Mouse (Mus musculus): ENCODE data around the gene Calml3. TPM values are rescaled to one million over a fixed set of nuclear protein-coding genes. Genes with fewer than 3 reads are reported as not detected.

Calml3 gene
- polyA plus RNA-seq, 1 experiment from 2014 or later, result 0.15 TPM

DNA sequence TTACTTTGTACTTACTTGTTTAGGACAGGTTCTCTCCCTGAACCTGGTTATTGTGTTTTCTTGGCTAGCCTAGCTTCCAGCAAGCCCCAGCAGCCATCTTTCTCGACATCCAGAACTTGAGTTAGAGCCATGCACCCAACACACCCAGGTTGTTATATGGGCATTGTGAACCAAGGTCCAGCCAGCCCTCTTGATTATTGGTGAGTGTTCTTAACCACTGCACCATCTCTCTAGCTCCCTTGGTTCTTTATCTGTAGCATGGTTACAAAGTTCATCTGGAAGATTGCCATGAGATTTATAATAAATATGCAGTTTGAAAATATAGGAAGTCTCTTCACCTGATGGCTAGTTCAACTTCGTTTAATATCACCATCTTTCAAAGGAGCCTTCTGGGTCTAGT, 20.5 kb downstream of the Calml3 start:
- ATAC-seq, result no peak
- POLR2A ChIA-PET, result interaction anchor here (1.8 kb wide), 1 partner anchor 16 kb away, joined by 4 read pairs; no protein-coding TSS in a partner anchor
- no peak for TF ChIP-seq CTCF (IDR thresholded peaks at IDR 0.05)

DNA sequence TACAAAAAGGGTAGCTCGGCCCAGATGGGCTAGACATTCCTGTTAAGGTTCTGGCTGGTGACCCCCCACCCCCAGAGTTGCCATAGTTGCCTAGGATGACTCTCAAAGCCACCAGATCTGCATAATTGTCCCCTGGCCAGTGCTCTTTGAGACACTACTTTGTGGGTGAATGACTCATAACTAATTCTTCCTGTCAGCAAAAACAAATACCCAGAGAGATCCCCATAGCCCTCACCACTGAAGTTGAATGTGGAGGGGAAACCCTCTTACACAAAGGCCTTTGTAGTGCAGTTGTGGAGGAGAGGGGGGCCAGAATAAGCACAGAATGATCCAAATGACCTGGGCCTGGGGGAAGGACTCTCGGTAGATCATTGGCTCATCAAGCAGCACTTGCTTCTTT, 21.6 kb downstream of the Calml3 start:
- ChIA-PET CTCF (interaction anchor here (1.5 to 2.6 kb wide), 2 partner anchors 11 to 116 kb away, joined by 8 to 13 read pairs; no protein-coding TSS in a partner anchor), POLR2A (interaction anchor here (1.8 kb wide), 1 partner anchor 15 kb away, joined by 4 read pairs; no protein-coding TSS in a partner anchor)
- H3K27me3 ChIP-seq, result no peaks in the 10 kb centered on the region
- no peak for TF ChIP-seq CTCF (IDR thresholded peaks at IDR 0.05)
- ATAC-seq (peak; percentile 93), DNase-seq (ENCODE audit: low read depth, low spot score) (no peak)
- in situ Hi-C loops (cut with MboI; ENCODE audit: low pct_unique_long_range_greater_than_20kb), result no loop called here

More for the DNA sequence above, 20.5 kb downstream of the Calml3 start:
- CTCF ChIA-PET, result no interaction called here
- no peaks in the 10 kb centered on the region for H3K27me3 ChIP-seq
- DNase-seq (ENCODE audit: low read depth, low spot score), result no peak
- in situ Hi-C loops (cut with MboI; ENCODE audit: low pct_unique_long_range_greater_than_20kb), result no loop called here

DNA sequence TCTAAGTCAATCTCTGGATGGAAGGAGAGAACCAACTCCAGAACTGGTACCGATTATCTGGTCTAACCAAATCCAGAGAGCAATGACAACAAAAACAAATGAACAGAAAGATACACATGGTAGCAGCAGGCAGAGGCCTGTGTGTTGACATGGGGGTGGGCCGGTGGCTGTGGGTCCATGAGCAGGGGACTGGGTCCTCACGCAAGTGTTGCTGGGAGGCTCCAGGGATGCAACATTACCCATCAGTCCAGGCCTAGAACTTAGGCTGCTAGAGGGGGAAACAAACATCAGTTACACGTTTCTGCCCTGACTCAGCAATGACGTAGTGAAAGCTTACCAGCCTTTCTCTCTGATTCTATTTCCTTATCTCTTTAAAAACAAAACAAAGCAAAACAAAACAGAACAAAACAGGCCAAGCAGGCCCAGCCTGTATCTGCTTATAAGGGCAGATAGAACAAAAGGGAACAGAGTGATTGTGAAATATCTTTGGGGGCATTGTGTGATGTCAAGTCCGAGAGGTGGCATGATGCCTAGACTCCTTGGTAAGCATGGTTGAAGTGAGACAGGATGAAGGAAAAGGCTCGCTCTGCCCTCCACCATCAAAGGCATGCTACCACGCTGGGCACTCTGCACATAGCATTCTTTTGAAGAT, 24.4 kb downstream of the Calml3 start:
- DNase-seq (ENCODE audit: low read depth, low spot score) (no peak), ATAC-seq (no peak)
- ChIA-PET CTCF (interaction anchor here (1.4 kb wide), 1 partner anchor 114 kb away, joined by 3 read pairs; no protein-coding TSS in a partner anchor), POLR2A (no interaction called here)
- no peaks in the 10 kb centered on the region for H3K27me3 ChIP-seq
- in situ Hi-C loops (cut with MboI; ENCODE audit: low pct_unique_long_range_greater_than_20kb), result loop anchor here (5.0 kb wide), 1 partner anchor 108 kb away; no protein-coding TSS in a partner anchor
- no peak for TF ChIP-seq CTCF (IDR thresholded peaks at IDR 0.05)

DNA sequence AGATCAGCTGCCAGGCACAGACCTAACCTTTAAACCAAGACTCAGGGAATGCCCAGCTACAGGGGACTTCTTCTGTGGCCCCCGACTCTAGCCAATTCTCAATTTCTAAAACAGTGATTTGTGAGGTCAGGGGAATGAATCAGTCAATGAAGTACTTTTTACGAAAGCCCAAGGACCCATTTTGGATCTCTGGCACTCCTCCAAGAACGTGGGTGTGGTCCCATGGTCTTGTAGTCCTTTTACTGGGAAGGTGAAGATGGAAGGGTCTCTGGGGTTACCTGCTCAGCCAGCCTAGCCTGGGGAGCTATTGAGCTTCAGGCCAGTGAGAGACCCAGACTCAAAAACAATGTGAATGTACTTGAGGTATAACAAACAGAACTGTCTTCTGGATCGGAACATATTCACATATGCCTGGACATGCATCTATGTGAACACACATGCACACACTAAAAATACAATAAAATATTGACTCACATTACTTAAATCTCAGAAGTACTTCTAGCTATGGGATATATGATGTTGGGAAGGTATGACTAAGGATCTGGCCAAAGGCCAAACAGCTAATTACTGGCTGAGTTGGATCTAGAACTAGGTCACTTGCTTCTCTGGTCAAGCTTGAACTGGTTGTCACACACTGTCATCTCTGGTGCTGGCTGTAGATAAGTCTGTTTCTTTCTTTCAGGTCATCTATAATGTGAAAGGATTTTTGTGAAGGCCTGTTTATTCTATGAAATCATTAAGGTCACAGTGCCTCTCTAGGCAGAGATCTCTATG, 25.3 kb downstream of the Calml3 start:
- POLR2A ChIA-PET, result no interaction called here
- H3K27me3 ChIP-seq, result no peaks in the 10 kb centered on the region
- in situ Hi-C loops (cut with MboI; ENCODE audit: low pct_unique_long_range_greater_than_20kb), result loop anchor here (5.0 kb wide), 1 partner anchor 109 kb away; no protein-coding TSS in a partner anchor
- DNase-seq (ENCODE audit: low read depth, low spot score) (no peak), ATAC-seq (no peak)
- TF ChIP-seq CTCF (IDR thresholded peaks at IDR 0.05), result no peak
- CTCF ChIA-PET, result no interaction called here

DNA sequence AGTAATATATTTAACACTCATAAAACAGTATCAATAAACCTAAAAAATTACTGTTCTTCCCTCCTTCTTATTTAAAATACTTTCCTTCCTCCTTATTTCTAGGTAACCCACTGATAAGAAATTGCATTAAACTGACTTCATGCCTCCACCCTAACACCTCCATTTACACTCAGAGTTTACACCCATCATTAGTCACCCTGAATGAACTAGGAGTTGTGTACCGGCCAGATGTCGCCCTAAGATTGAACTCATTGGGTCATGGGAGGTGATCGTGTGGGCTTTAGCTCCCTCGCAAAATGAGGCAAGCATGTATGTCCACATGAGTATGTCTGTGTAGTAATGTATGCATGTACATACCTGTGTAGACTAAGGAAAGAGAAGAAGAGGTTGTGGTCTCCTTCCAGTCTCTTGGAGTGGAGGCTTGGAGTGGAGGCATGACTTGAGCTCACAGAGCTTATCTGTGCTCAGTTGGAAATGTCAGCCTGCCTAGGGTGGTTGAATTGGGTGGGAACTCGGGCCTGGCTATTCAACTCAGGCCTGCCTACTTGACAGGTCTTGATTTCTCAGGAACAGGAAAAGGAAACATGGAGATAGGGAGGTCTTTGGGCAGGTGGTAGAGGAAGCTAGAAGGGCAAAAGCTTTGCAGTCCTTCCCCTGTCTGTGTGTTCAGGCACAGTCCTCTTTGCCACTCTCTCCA, 26.8 kb downstream of the Calml3 start:
- no peaks in the 10 kb centered on the region for H3K27me3 ChIP-seq
- DNase-seq (ENCODE audit: low read depth, low spot score) (no peak), ATAC-seq (no peak)
- CTCF ChIA-PET, result interaction anchor here (0.7 to 1.0 kb wide), 2 partner anchors 112 to 114 kb away, joined by 3 read pairs; no protein-coding TSS in a partner anchor
- POLR2A ChIA-PET, result interaction anchor here (0.6 kb wide), 1 partner anchor 22 kb away, joined by 7 read pairs; no protein-coding TSS in a partner anchor
- no peak for TF ChIP-seq CTCF (IDR thresholded peaks at IDR 0.05)
- in situ Hi-C loops (cut with MboI; ENCODE audit: low pct_unique_long_range_greater_than_20kb), result loop anchor here (5.0 kb wide), 1 partner anchor 110 kb away; no protein-coding TSS in a partner anchor

DNA sequence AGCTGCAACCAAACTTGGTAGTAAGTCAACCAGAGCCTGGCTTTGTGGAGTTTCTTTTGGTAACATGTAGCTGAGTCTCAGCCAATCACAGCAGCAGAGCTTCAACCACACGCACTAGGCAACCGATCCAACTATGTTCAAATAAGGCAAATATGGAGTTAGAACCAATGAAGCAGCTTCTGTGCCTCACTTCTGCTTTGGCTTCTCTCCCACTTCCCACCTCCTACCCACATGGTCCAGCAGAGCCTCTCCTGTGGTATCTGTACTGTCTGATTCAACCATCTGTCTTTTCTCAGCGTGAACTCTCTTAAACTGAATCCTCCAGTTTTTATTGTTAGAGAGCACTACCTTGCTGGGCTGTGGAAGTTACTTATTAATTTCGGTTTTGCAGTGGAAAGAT, 27.7 kb downstream of the Calml3 start:
- no peak for TF ChIP-seq CTCF (IDR thresholded peaks at IDR 0.05)
- POLR2A ChIA-PET, result no interaction called here
- in situ Hi-C loops (cut with MboI; ENCODE audit: low pct_unique_long_range_greater_than_20kb), result loop anchor here (5.0 kb wide), 1 partner anchor 111 kb away; no protein-coding TSS in a partner anchor
- DNase-seq (ENCODE audit: low read depth, low spot score) (no peak), ATAC-seq (no peak)
- CTCF ChIA-PET, result interaction anchor here (0.7 to 1.7 kb wide), 2 partner anchors 107 to 111 kb away, joined by 3 to 6 read pairs; no protein-coding TSS in a partner anchor
- no peaks in the 10 kb centered on the region for H3K27me3 ChIP-seq

DNA sequence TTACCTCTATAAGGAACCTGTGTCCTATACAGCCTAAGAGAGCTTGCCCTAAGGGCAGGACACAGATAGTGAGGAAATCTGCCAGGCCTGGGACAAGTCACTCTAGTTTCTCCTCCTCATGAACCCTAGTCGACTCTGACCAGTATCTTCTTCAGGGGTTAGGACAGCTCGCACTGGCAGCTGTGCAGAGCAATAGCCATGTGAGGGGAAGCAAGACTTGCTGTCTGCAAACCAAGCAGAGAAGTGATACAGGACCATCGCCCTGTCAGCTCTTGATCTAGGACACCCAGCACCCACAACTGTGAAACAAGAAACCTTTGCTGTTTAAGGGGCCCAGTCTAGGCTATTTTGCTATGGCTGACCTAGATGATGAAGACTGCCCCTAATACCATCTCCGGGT, 29.1 kb downstream of the Calml3 start:
- POLR2A ChIA-PET, result no interaction called here
- CTCF ChIA-PET, result interaction anchor here (1.7 kb wide), 1 partner anchor 110 kb away, joined by 6 read pairs; no protein-coding TSS in a partner anchor
- DNase-seq (ENCODE audit: low read depth, low spot score) (no peak), ATAC-seq (no peak)
- no peak for TF ChIP-seq CTCF (IDR thresholded peaks at IDR 0.05)
- in situ Hi-C loops (cut with MboI; ENCODE audit: low pct_unique_long_range_greater_than_20kb), result loop anchor here (5.0 kb wide), 1 partner anchor 112 kb away; no protein-coding TSS in a partner anchor
- H3K27me3 ChIP-seq, result no peaks in the 10 kb centered on the region

DNA sequence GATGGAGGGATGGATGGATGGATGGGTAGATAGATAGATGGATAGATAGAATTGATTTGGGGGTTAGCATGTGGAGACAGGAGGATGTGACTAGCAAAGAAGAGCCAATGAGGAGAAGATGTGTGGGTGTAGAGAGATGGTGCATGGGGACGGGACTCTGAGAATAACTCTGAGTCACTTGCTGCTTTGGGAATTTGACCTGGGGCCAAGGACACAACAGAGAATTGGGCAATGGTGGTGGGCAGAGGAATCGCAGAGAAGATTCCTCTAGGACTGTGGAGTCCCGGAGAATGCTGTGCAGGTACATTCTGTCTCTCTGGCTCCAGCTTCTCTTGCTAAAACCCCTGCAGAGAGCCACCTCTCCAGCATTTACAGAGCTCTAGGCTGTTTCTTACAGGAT, 29.8 kb downstream of the Calml3 start:
- H3K27me3 ChIP-seq, result no peaks in the 10 kb centered on the region
- ChIA-PET POLR2A (no interaction called here), CTCF (no interaction called here)
- ATAC-seq, result peak; percentile 22
- no peak for TF ChIP-seq CTCF (IDR thresholded peaks at IDR 0.05)
- no peak for DNase-seq (ENCODE audit: low read depth, low spot score)
- in situ Hi-C loops (cut with MboI; ENCODE audit: low pct_unique_long_range_greater_than_20kb), result no loop called here

DNA sequence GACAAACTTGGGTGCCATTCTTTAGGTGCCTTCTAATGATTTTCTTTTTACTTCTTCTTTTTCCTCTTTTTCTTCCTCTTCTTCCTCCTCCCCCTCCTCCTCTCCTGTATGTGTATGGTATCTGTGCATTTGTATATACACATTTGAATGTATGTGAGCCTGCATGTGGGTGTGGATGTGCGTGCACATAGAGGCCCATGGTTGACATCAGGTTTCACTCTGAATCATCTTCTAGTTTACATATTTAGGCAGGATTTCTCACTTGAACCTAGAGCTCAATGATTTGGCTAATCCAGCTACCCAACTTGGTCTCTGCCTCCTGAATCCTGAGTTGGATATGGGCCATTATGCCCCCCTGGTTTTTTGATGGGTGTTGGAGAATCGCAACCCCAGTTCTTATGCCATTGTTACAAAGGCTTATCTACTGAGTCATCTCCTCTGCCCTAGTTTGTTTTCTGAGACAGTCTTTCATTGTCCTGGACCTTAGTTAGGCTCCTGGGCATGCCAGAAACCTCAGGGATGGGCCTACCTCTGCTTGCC, 30.9 kb downstream of the Calml3 start:
- in situ Hi-C loops (cut with MboI; ENCODE audit: low pct_unique_long_range_greater_than_20kb), result no loop called here
- ATAC-seq (no peak), DNase-seq (ENCODE audit: low read depth, low spot score) (no peak)
- ChIA-PET CTCF (interaction anchor here (1.4 to 3.5 kb wide), 2 partner anchors 8 to 33 kb away, joined by 3 to 13 read pairs; no protein-coding TSS in a partner anchor), POLR2A (interaction anchor here (1.1 kb wide), 1 partner anchor 112 kb away, joined by 3 read pairs; no protein-coding TSS in a partner anchor)
- no peak for TF ChIP-seq CTCF (IDR thresholded peaks at IDR 0.05)
- H3K27me3 ChIP-seq, result no peaks in the 10 kb centered on the region

DNA sequence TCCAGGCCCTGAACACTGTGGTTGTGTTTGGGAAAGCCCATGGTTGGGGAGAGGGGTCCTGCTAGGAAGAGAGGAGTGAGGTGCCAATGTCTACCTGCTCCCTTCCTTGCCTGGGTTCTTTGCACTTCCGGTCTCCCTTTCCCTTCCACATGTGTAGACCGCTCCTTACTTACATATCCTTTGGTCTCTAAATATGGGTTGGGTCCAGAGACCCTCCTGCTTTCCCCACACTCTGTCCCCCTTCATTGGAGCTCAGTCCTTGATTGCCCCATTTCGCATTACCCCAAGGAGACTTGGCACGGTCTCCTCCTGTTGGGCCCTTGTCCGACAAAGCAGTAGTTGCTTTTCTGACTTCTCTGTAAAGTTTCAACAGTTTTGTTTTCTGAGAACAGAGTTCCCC, 32.9 kb downstream of the Calml3 start:
- CTCF ChIA-PET, result interaction anchor here (1.1 to 3.5 kb wide), 2 partner anchors 10 to 119 kb away, joined by 3 to 13 read pairs; no protein-coding TSS in a partner anchor
- H3K27me3 ChIP-seq, result no peaks in the 10 kb centered on the region
- no peak for DNase-seq (ENCODE audit: low read depth, low spot score)
- TF ChIP-seq CTCF (IDR thresholded peaks at IDR 0.05), result no peak
- no peak for ATAC-seq
- POLR2A ChIA-PET, result interaction anchor here (1.0 to 1.2 kb wide), 2 partner anchors 10 to 123 kb away, joined by 3 to 4 read pairs; no protein-coding TSS in a partner anchor
- in situ Hi-C loops (cut with MboI; ENCODE audit: low pct_unique_long_range_greater_than_20kb), result no loop called here
